Mouse (Mus musculus) CD8-positive naive resting alpha-beta T cell, adult 2 months (primary cell): ENCODE measurements around the gene Traf3.

Experiments used
- DNase-seq, 2 experiments: peaks; one replicate each; pipeline ENCODE4 v3.0.0; 2022; ENCODE audit warnings: low read depth in 2 of 2, low spot score in 2 of 2

Gene Traf3

GRCm38 (mm10) chr12:111306821-111307220 is 140.7 kb downstream of the Traf3 start:
- DNase-seq: no peak

DNA sequence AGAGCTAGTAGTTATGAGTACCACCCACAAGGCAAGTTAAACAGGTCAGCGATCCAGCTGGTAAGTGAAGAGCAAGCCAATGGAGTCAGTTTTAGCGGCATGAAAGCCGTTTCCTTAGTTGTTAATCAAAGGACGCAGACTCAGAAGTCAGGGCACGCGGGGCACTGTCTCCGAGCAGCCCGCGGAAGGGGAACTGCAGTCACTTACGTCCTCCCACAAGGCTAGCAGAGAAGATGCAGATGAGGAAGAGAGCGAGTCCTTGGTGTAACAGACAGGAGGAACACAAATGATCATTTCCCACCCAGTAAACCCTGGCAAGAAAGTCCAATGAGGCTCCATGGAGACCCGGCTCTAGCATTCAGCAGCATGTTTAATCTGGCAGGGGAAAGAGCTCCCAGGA is 143.1 kb downstream of the Traf3 start:
- no peak for DNase-seq

GRCm38 (mm10) chr12:111309931-111310330 is 143.8 kb downstream of the Traf3 start:
- DNase-seq: no peak

DNA sequence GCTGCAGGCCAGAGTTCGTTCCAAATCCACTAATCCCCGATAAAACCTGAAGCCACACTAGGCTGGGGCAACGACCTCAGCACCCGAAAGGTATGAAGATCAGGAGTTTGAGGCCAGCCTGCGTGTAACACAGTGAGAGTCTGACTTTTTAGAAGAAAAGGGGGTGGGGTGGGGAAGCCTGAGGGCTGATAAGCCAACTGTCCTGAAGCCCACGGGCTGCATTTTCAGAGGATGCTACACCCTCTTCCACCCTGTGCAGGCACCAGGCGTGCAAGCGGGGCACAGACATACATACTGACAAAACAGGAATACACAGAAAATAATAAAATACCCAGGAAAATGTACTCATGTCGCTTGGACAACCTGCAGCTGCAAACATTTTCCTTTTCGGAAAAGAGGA is 145.6 kb downstream of the Traf3 start:
- no peak for DNase-seq

DNA sequence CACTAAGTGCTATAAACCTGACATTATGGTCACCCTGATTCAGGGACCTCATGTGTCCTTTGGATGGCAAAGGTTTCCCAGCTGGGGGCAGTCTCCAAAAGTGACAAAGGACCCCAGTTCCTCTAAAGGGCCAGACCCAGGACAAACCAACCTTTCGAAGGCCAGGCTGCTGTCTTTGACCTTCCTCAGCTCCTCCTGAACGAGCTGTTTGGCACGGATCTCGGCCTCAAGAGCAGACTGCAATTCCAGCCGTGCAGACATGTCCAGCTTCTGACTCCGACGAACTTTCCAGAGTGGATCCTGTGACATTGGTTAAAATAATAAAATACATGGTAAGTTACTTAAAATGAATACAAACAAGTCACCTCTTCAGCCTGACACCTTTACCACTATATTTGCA is 148.1 kb downstream of the Traf3 start:
- DNase-seq: no peak
